ENCODE assay signal across 8 mouse cellular contexts in genomic region chr6:140570152-140570551, GRCm38 (mm10). TPM values are rescaled to one million over a fixed set of nuclear protein-coding genes. Genes with fewer than 3 reads are reported as not detected.
DNase-seq lines count a peak whose midpoint lies in the region; ATAC-seq and TF ChIP-seq lines count a peak whose summit lies in the region.

No protein-coding gene starts in this region.

- no peak overlapping the region for H3K4me2 ChIP-seq in forebrain, embryonic 14.5 days (ENCODE audit: low read length)
- no peak overlapping the region for H3K4me2 ChIP-seq in forebrain, embryonic 15.5 days (replicated peaks)
- H3K4me2 ChIP-seq in hindbrain, embryonic 12.5 days (replicated peaks): no peak overlapping the region

- WGBS in forebrain, embryonic 14.5 days: 79% methylated on average over 11 of the region's 11 CpGs
- WGBS in forebrain, embryonic 15.5 days: 75% methylated on average over 11 of the region's 11 CpGs
- 74% methylated on average over 11 of the region's 11 CpGs for WGBS in hindbrain, embryonic 12.5 days
- 94% methylated on average over 11 of the region's 11 CpGs for WGBS in thymus, adult 2 months

- no peak for TF ChIP-seq CTCF in thymus, adult 2 months (IDR thresholded peaks at IDR 0.05; ENCODE audit: borderline replicate concordance, control insufficient read depth, extremely low read depth, insufficient read depth, low read length, poor library complexity)

- no peaks in the 10 kb centered on the region for H3K27me3 ChIP-seq in forebrain, embryonic 14.5 days (replicated peaks; ENCODE audit: control insufficient read depth, insufficient read depth, low read length)
- H3K27me3 ChIP-seq in forebrain, embryonic 15.5 days: no peaks in the 10 kb centered on the region
- H3K27me3 ChIP-seq in hindbrain, embryonic 12.5 days: no peaks in the 10 kb centered on the region
- no peaks in the 10 kb centered on the region for H3K27me3 ChIP-seq in thymus, adult 2 months (ENCODE audit: control insufficient read depth, insufficient read depth, low read length)

- H3K4me1 ChIP-seq in forebrain, embryonic 14.5 days (ENCODE audit: control insufficient read depth, insufficient read depth, low read length): no peaks in the 10 kb centered on the region
- no peaks in the 10 kb centered on the region for H3K4me1 ChIP-seq in forebrain, embryonic 15.5 days
- H3K4me1 ChIP-seq in hindbrain, embryonic 12.5 days: no peaks in the 10 kb centered on the region
- H3K4me1 ChIP-seq in thymus, adult 2 months (replicated peaks; ENCODE audit: control insufficient read depth, insufficient read depth, low read length): no peaks in the 10 kb centered on the region

- H3K27ac ChIP-seq in forebrain, embryonic 14.5 days (ENCODE audit: low read depth, low read length): no peak overlapping the region
- no peak overlapping the region for H3K27ac ChIP-seq in forebrain, embryonic 15.5 days (replicated peaks)
- H3K27ac ChIP-seq in hindbrain, embryonic 12.5 days: no peak overlapping the region
- no peak overlapping the region for H3K27ac ChIP-seq in thymus, adult 2 months (ENCODE audit: control insufficient read depth, insufficient read depth, low read length)

- no peak for ATAC-seq in forebrain, embryonic 14.5 days
- ATAC-seq in forebrain, embryonic 15.5 days (replicated peaks): no peak
- ATAC-seq in hindbrain, embryonic 12.5 days (ENCODE audit: low FRiP score): peak; percentile 57

- no peaks in the 10 kb centered on the region for H3K9me3 ChIP-seq in forebrain, embryonic 14.5 days (replicated peaks; ENCODE audit: control insufficient read depth, low read length)
- H3K9me3 ChIP-seq in forebrain, embryonic 15.5 days: no peaks in the 10 kb centered on the region
- H3K9me3 ChIP-seq in hindbrain, embryonic 12.5 days (replicated peaks): no peaks in the 10 kb centered on the region

- H3K36me3 ChIP-seq in forebrain, embryonic 14.5 days (ENCODE audit: control insufficient read depth, insufficient read depth, low read length): peaks cover 51% of the 10 kb centered on the region
- H3K36me3 ChIP-seq in forebrain, embryonic 15.5 days: peaks cover 25% of the 10 kb centered on the region
- H3K36me3 ChIP-seq in hindbrain, embryonic 12.5 days: peaks cover 50% of the 10 kb centered on the region
- 0 out of 2 replicates have a peak, but pooled peaks cover 4% of the 10 kb centered on the region for H3K36me3 ChIP-seq in thymus, adult 2 months (ENCODE audit: control insufficient read depth, insufficient read depth, low read length)

- DNase-seq in forebrain, embryonic 14.5 days (ENCODE audit: low spot score): peak; percentile 13
- DNase-seq in NIH3T3 (ENCODE audit: low read depth): peak; percentile 34
- DNase-seq in lung, adult 18-20 months: peak; percentile 39 to 65
- DNase-seq in urinary bladder, postnatal 36 days (ENCODE audit: low spot score in 2 of 2): peak; percentile 79 to 83
- DNase-seq in thymus, adult 2 months: no peak
- no peak for DNase-seq in natural killer cell, adult 2 months (ENCODE audit: low spot score in 2 of 2)

- H3K9ac ChIP-seq in forebrain, embryonic 14.5 days (ENCODE audit: low read length): no peak overlapping the region
- no peak overlapping the region for H3K9ac ChIP-seq in forebrain, embryonic 15.5 days (replicated peaks)
- no peak overlapping the region for H3K9ac ChIP-seq in hindbrain, embryonic 12.5 days

- no peak overlapping the region for H3K4me3 ChIP-seq in forebrain, embryonic 14.5 days (ENCODE audit: low read depth, low read length)
- no peak overlapping the region for H3K4me3 ChIP-seq in forebrain, embryonic 15.5 days
- H3K4me3 ChIP-seq in hindbrain, embryonic 12.5 days: no peak overlapping the region
- H3K4me3 ChIP-seq in thymus, adult 2 months (ENCODE audit: control insufficient read depth, insufficient read depth, low read length): no peak overlapping the region

- TF ChIP-seq POLR2A in thymus, adult 2 months (IDR thresholded peaks at IDR 0.05; ENCODE audit: control insufficient read depth, extremely low read depth, insufficient read depth, low read length, poor library complexity): no peak

RNA-seq across cellular contexts. Expression of gene Aebp2, which starts 52.3 kb away (rescaled TPM):
- 7.7 and 8.4 TPM in 2 replicates for polyA plus RNA-seq in forebrain, embryonic 14.5 days (2014; fragmentation: Nextera tagmentation; extraction: Ambion mirVana)
- 7.5 and 9.0 TPM in 2 replicates for polyA plus RNA-seq in forebrain, embryonic 15.5 days (2015; fragmentation: Nextera tagmentation; extraction: Ambion mirVana)
- polyA plus RNA-seq in hindbrain, embryonic 12.5 days (2016; fragmentation: Nextera tagmentation; extraction: Ambion mirVana): 13.3 and 14.4 TPM in 2 replicates
- 56.9 and 74.2 TPM in 2 replicates for polyA plus RNA-seq in thymus, adult 2 months (2012; rRNA removed)

Comparison
In these comparisons a context has a peak if more than half of its experiments do, and no peak if none do; other contexts are left out.
1. DNase-seq: peak in forebrain, embryonic 14.5 days (single experiment), NIH3T3 (single experiment), lung, adult 18-20 months (2 of 2) and urinary bladder, postnatal 36 days (2 of 2); none in thymus, adult 2 months (single experiment) and natural killer cell, adult 2 months (0 of 2).